Mouse (Mus musculus): ENCODE data around the gene Zfp106. TPM values are rescaled to one million over a fixed set of nuclear protein-coding genes. Genes with fewer than 3 reads are reported as not detected.

Zfp106 gene
- polyA plus RNA-seq, 1 experiment from 2014 or later, result 73.9 TPM

DNA sequence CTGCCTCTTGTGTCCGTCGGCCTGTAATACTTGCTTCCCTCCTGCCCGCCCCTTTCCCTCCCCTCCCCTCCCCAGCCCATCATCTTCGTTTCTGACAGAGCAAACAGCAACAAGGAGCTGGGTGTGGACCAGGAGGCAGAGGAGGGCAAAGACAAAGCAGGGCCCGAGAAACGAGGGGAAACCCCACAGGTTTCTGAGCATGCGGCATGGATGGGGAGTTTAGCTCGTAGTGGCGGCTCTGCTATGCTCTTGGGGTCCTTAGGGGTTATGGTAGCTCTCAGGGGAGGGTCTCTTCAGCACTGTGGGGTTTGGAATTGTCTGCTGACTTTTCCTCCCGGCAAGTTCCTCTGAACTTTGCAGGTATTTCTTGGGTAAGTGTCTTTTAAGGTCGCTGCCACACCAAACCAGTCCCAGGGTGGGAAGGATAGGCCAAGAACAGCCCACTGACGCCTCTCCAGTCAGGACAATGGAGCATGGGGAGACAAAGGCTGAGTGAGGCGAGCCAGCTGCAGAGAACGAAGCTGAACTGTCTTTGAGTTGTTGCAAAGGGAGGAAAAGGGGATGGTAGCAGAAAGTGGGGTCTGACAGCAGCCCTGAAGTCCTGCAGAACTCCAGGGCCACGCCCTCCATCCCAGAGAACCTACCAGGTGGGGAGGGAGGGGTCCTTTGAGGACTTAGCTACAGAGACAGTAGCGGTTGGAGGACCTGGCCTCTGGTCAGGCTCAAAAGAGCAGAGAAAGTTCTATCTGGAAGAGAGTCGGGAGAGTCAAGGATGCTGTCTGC, 62.3 kb downstream of the Zfp106 start:
- Histone ChIP-seq H3K9me3 (ENCODE audit: control insufficient read depth, low read length) (no peaks in the 10 kb centered on the region), H3K27ac (ENCODE audit: low read depth, low read length) (no peak overlapping the region), H3K4me2 (ENCODE audit: low read depth, low read length, severe bottlenecking) (0 out of 2 replicates have a peak overlapping the region, but pooled peaks have one; percentile 15), H3K4me1 (replicated peaks; ENCODE audit: control insufficient read depth, insufficient read depth, low read length) (no peaks in the 10 kb centered on the region), H3K27me3 (ENCODE audit: control insufficient read depth, insufficient read depth, low read length) (no peaks in the 10 kb centered on the region), H3K36me3 (ENCODE audit: control insufficient read depth, insufficient read depth, low read length) (peaks cover 2% of the 10 kb centered on the region; the same call in 1 of the 2 replicates), H3K4me3 (ENCODE audit: low read depth, low read length) (no peak overlapping the region), H3K9ac (ENCODE audit: low read length) (peak overlapping the region; percentile 27; the same call in 1 of the 2 replicates)
- ATAC-seq (replicated peaks; ENCODE audit: low FRiP score), result no peak
- 36% methylated on average over 17 of the region's 17 CpGs for WGBS
- no peak for DNase-seq (ENCODE audit: low spot score)

DNA sequence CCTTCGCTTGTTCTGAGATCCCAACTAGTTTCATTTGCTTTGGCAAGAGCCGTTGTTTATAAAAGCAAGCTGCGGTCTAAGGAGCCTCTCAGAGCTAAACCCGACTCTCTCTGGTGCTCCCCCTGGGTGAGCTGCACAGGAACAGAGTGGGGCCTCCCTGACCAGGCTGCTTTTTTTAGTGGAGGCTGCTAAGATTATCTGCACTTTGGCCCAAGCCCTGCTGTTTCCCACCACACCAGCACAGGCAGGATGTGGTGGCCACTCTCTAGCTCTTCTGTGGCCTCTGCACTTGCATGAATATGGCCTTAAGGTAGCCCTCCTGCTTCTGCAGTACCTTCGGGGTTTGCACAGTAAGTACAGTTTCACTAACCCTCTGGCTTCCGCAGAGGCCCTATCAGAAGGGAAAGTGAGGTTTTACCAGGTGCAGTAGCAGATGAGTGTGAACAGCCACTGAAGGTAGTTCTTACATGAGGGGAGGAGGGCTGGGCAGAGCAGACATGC, 63.6 kb downstream of the Zfp106 start:
- ATAC-seq (replicated peaks; ENCODE audit: low FRiP score) (no peak), DNase-seq (ENCODE audit: low spot score) (no peak)
- Histone ChIP-seq H3K9ac (ENCODE audit: low read length) (no peak overlapping the region), H3K4me1 (replicated peaks; ENCODE audit: control insufficient read depth, insufficient read depth, low read length) (no peaks in the 10 kb centered on the region), H3K36me3 (ENCODE audit: control insufficient read depth, insufficient read depth, low read length) (no peaks in the 10 kb centered on the region), H3K4me2 (ENCODE audit: low read depth, low read length, severe bottlenecking) (no peak overlapping the region), H3K27me3 (ENCODE audit: control insufficient read depth, insufficient read depth, low read length) (no peaks in the 10 kb centered on the region), H3K9me3 (ENCODE audit: control insufficient read depth, low read length) (no peaks in the 10 kb centered on the region), H3K27ac (ENCODE audit: low read depth, low read length) (no peak overlapping the region), H3K4me3 (ENCODE audit: low read depth, low read length) (no peak overlapping the region)
- 88% methylated on average over 6 of the region's 6 CpGs for WGBS

DNA sequence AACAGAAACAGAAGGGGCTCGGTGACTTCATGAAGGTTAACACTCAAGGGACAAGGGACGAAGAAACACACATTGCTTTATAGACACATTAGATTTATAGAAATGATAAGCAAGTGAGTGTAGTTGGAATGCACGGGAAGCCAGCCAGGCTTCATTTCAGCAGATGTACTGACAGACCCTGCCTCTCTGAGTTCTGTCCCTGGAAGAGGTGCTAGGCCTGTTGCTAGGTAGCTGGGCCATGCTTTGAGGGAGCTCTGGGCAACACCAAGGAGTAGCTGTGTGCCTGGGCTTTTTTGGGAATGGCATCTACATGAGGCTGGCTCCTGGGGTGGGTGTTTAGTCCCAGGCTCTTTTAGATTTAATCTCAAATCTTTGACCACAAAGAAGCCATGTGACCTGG, 67.1 kb downstream of the Zfp106 start:
- Histone ChIP-seq H3K27ac (ENCODE audit: low read depth, low read length) (no peak overlapping the region), H3K36me3 (ENCODE audit: control insufficient read depth, insufficient read depth, low read length) (no peaks in the 10 kb centered on the region), H3K9me3 (ENCODE audit: control insufficient read depth, low read length) (no peaks in the 10 kb centered on the region), H3K9ac (ENCODE audit: low read length) (no peak overlapping the region), H3K4me2 (ENCODE audit: low read depth, low read length, severe bottlenecking) (no peak overlapping the region), H3K4me3 (ENCODE audit: low read depth, low read length) (no peak overlapping the region), H3K27me3 (ENCODE audit: control insufficient read depth, insufficient read depth, low read length) (no peaks in the 10 kb centered on the region), H3K4me1 (replicated peaks; ENCODE audit: control insufficient read depth, insufficient read depth, low read length) (no peaks in the 10 kb centered on the region)
- DNase-seq (ENCODE audit: low spot score), result no peak
- WGBS, result 81% methylated on average over 3 of the region's 3 CpGs
- ATAC-seq (replicated peaks; ENCODE audit: low FRiP score), result no peak

DNA sequence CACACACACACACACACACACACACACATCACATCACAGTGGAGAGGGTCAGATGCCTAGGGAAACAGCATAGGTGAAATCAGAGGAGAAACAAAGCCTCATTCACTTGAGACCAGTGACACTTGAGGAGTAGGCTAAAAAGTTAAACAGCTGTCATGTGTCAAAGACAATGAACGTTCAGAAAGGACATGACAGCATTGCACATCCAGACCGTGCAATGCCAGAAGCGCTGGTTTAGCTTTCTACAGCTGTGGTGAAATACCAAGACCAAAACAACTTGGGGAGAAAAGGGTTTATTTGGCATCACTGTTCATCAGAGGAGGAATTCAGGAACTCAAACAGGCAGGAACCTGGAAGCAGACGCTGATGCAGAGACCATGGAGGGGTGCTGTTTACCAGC, 70.4 kb downstream of the Zfp106 start:
- Histone ChIP-seq H3K36me3 (ENCODE audit: control insufficient read depth, insufficient read depth, low read length) (no peaks in the 10 kb centered on the region), H3K27ac (ENCODE audit: low read depth, low read length) (no peak overlapping the region), H3K9me3 (ENCODE audit: control insufficient read depth, low read length) (no peaks in the 10 kb centered on the region), H3K4me3 (ENCODE audit: low read depth, low read length) (no peak overlapping the region), H3K4me1 (replicated peaks; ENCODE audit: control insufficient read depth, insufficient read depth, low read length) (no peaks in the 10 kb centered on the region), H3K4me2 (ENCODE audit: low read depth, low read length, severe bottlenecking) (no peak overlapping the region), H3K27me3 (ENCODE audit: control insufficient read depth, insufficient read depth, low read length) (no peaks in the 10 kb centered on the region), H3K9ac (ENCODE audit: low read length) (no peak overlapping the region)
- WGBS, result 82% methylated on average over 4 of the region's 4 CpGs
- DNase-seq (ENCODE audit: low spot score) (no peak), ATAC-seq (replicated peaks; ENCODE audit: low FRiP score) (no peak)

DNA sequence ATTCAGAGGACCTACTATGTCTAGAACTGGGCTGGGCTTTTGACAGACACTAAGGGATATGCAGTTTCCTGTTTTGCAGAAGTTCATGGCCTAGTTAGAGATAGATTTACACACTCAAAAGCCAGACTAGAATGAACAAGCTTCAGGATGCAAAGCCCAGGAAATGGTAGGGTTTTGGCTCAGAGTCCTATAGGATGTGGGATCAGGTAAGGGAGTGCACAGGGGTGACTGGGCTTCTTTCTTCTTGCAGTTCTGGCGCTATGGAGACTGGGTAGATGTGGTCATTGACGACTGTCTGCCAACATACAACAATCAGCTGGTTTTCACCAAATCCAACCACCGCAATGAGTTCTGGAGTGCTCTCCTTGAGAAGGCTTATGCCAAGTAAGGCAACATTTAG, 79.4 kb downstream of the Zfp106 start:
- Histone ChIP-seq H3K27me3 (ENCODE audit: control insufficient read depth, insufficient read depth, low read length) (no peaks in the 10 kb centered on the region), H3K9me3 (ENCODE audit: control insufficient read depth, low read length) (no peaks in the 10 kb centered on the region), H3K36me3 (ENCODE audit: control insufficient read depth, insufficient read depth, low read length) (no peaks in the 10 kb centered on the region), H3K4me2 (ENCODE audit: low read depth, low read length, severe bottlenecking) (no peak overlapping the region), H3K4me3 (ENCODE audit: low read depth, low read length) (no peak overlapping the region), H3K9ac (ENCODE audit: low read length) (no peak overlapping the region), H3K4me1 (replicated peaks; ENCODE audit: control insufficient read depth, insufficient read depth, low read length) (no peaks in the 10 kb centered on the region), H3K27ac (ENCODE audit: low read depth, low read length) (no peak overlapping the region)
- DNase-seq (ENCODE audit: low spot score) (no peak), ATAC-seq (replicated peaks; ENCODE audit: low FRiP score) (no peak)
- 90% methylated on average over 3 of the region's 3 CpGs for WGBS

DNA sequence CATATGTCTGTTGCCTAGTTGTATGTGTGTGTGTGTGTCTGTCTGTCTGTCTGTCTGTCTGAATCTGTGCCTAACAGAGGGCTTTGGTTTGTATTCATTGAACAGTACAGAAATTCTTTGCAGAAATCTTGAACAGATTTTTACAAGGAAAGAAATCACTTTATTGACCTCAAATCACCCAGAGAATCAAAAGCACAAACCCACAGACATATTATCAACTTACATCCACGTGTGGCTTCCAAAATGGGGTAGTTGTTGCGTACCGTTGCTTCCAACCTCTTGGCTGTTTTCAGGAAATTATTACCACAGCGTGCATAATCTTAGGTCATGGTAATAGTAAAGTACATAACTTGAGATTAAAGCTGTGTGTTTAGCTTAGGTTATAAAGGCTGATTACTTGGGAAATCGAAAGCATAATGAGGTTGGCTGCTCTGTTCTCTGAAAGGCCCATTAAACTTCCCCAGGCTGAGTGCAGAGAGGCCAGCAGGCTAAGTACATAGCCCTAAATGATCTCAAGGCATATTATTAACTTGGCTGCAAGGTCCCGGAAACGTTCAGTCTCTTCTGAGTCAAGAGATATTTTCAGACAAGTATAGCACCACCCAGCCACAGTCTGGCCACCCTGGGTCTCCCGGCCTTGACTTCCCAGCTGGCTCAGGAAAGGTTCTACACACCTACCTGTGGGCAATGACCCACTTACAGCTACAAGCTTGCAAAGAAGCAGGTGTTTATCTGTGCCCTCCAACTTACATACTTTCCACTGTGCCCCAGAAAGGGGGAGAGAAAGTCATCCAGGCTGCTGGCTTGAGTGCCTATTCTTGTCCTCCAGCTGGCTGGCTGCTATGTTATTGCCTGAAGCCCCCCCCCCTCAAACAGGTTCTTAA, 80.9 kb downstream of the Zfp106 start:
- H3K36me3 ChIP-seq (ENCODE audit: control insufficient read depth, insufficient read depth, low read length), result no peaks in the 10 kb centered on the region
- WGBS, result 83% methylated on average over 8 of the region's 8 CpGs
- H3K27ac ChIP-seq (ENCODE audit: low read depth, low read length), result no peak overlapping the region
- H3K4me1 ChIP-seq (replicated peaks; ENCODE audit: control insufficient read depth, insufficient read depth, low read length), result no peaks in the 10 kb centered on the region
- H3K9ac ChIP-seq (ENCODE audit: low read length), result no peak overlapping the region
- ATAC-seq (replicated peaks; ENCODE audit: low FRiP score), result no peak
- no peak overlapping the region for H3K4me3 ChIP-seq (ENCODE audit: low read depth, low read length)
- no peak for DNase-seq (ENCODE audit: low spot score)
- no peaks in the 10 kb centered on the region for H3K27me3 ChIP-seq (ENCODE audit: control insufficient read depth, insufficient read depth, low read length)
- H3K4me2 ChIP-seq (ENCODE audit: low read depth, low read length, severe bottlenecking), result no peak overlapping the region
- H3K9me3 ChIP-seq (ENCODE audit: control insufficient read depth, low read length), result no peaks in the 10 kb centered on the region

DNA sequence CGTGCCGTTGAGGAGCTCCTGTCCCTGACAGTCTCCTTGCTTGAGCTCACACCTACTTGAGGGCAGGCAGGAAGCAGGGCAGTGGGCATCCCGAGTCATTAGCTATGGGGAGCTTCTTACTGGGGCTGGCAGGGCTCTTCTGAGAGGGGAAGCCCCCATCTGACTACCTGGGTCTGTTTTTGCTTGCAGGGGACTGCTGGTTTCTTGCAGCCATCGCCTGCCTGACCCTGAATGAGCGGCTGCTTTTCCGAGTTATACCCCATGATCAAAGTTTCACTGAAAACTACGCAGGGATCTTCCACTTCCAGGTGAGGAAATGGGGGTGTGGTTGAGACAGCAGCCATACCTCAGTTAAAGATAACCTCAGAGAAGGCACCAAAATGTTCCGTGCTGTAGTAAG, 81.7 kb downstream of the Zfp106 start:
- Histone ChIP-seq H3K9ac (ENCODE audit: low read length) (no peak overlapping the region), H3K36me3 (ENCODE audit: control insufficient read depth, insufficient read depth, low read length) (no peaks in the 10 kb centered on the region), H3K4me1 (replicated peaks; ENCODE audit: control insufficient read depth, insufficient read depth, low read length) (no peaks in the 10 kb centered on the region; the same call in 1 of the 2 replicates), H3K4me2 (ENCODE audit: low read depth, low read length, severe bottlenecking) (no peak overlapping the region), H3K27ac (ENCODE audit: low read depth, low read length) (no peak overlapping the region), H3K9me3 (ENCODE audit: control insufficient read depth, low read length) (no peaks in the 10 kb centered on the region), H3K27me3 (ENCODE audit: control insufficient read depth, insufficient read depth, low read length) (no peaks in the 10 kb centered on the region), H3K4me3 (ENCODE audit: low read depth, low read length) (no peak overlapping the region)
- ATAC-seq (replicated peaks; ENCODE audit: low FRiP score) (no peak), DNase-seq (ENCODE audit: low spot score) (no peak)
- 84% methylated on average over 8 of the region's 8 CpGs for WGBS

DNA sequence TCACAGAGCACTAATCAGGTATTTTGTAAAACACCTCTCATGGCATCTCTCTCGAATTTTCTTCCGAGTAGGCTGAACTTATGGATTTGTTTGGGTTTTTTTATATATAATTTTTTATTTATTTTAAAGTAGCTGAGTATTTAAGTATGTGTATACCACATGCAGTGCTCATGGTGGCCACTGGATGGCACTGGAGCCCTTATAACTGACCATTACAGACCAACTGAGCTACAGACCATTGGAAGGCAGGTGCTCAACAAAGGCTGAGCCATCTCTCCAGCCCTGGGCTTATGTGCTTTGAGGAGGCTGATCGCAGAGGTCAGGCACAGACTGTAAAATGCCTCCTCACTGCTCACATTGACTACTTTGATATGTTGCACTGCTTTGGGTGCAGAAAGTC, 85.0 kb downstream of the Zfp106 start:
- Histone ChIP-seq H3K9ac (ENCODE audit: low read length) (no peak overlapping the region), H3K4me3 (ENCODE audit: low read depth, low read length) (no peak overlapping the region), H3K27me3 (ENCODE audit: control insufficient read depth, insufficient read depth, low read length) (no peaks in the 10 kb centered on the region), H3K27ac (ENCODE audit: low read depth, low read length) (no peak overlapping the region), H3K4me2 (ENCODE audit: low read depth, low read length, severe bottlenecking) (no peak overlapping the region), H3K9me3 (ENCODE audit: control insufficient read depth, low read length) (no peaks in the 10 kb centered on the region), H3K36me3 (ENCODE audit: control insufficient read depth, insufficient read depth, low read length) (no peaks in the 10 kb centered on the region), H3K4me1 (replicated peaks; ENCODE audit: control insufficient read depth, insufficient read depth, low read length) (peaks cover 7% of the 10 kb centered on the region; the same call in 1 of the 2 replicates)
- WGBS, result 73% methylated on average over 3 of the region's 3 CpGs
- no peak for ATAC-seq (replicated peaks; ENCODE audit: low FRiP score)
- peak; percentile 74 for DNase-seq (ENCODE audit: low spot score)

All from forebrain, embryonic 11.5 days (tissue).